Mouse (Mus musculus): ENCODE results near the gene Ing4. TPM values are rescaled to one million over a fixed set of nuclear protein-coding genes. Genes with fewer than 3 reads are reported as not detected.

Gene Ing4
- polyA plus RNA-seq, 1 experiment = 16.1 TPM

- TF ChIP-seq GATA1 (IDR thresholded peaks at IDR 0.05; ENCODE audit: low read length) = no peak
These were observed 30.1 kb upstream of the Ing4 start for GRCm38 (mm10) chr6:125009181-125010073.

- TF ChIP-seq GATA1 (IDR thresholded peaks at IDR 0.05; ENCODE audit: low read length) = no peak
These were observed 21.9 kb upstream of the Ing4 start for GRCm38 (mm10) chr6:125017682-125018081.

- no peak for TF ChIP-seq GATA1 (IDR thresholded peaks at IDR 0.05; ENCODE audit: low read length)
These were observed 8.0 kb upstream of the Ing4 start for GRCm38 (mm10) chr6:125031604-125032003.

- TF ChIP-seq GATA1 (IDR thresholded peaks at IDR 0.05; ENCODE audit: low read length) = no peak
These were observed 894 bp upstream of the Ing4 start for GRCm38 (mm10) chr6:125038666-125039065.

- TF ChIP-seq GATA1 (IDR thresholded peaks at IDR 0.05; ENCODE audit: low read length) = no peak
These were observed 429 bp upstream of the Ing4 start for GRCm38 (mm10) chr6:125039131-125039530.

GRCm38 (mm10) chr6:125040221-125040620, 661 bp downstream of the Ing4 start:
- TF ChIP-seq GATA1 (IDR thresholded peaks at IDR 0.05; ENCODE audit: low read length) = no peak

- no peak for TF ChIP-seq GATA1 (IDR thresholded peaks at IDR 0.05; ENCODE audit: low read length)
These were observed 1.5 kb downstream of the Ing4 start for GRCm38 (mm10) chr6:125041047-125041446.

GRCm38 (mm10) chr6:125042081-125042480, 2.5 kb downstream of the Ing4 start:
- TF ChIP-seq GATA1 (IDR thresholded peaks at IDR 0.05; ENCODE audit: low read length) = no peak

- TF ChIP-seq GATA1 (IDR thresholded peaks at IDR 0.05; ENCODE audit: low read length) = no peak
These were observed 7.1 kb downstream of the Ing4 start for GRCm38 (mm10) chr6:125046691-125047090.

- no peak for TF ChIP-seq GATA1 (IDR thresholded peaks at IDR 0.05; ENCODE audit: low read length)
These were observed 10.1 kb downstream of the Ing4 start, which contains the start of gene Acrbp for GRCm38 (mm10) chr6:125049678-125050077. Gene Acrbp (plus strand): TSS chr6:125049689.

GRCm38 (mm10) chr6:125051237-125051636, 11.7 kb downstream of the Ing4 start:
- TF ChIP-seq GATA1 (IDR thresholded peaks at IDR 0.05; ENCODE audit: low read length) = no peak

GRCm38 (mm10) chr6:125061493-125061892, 21.9 kb downstream of the Ing4 start:
- no peak for TF ChIP-seq GATA1 (IDR thresholded peaks at IDR 0.05; ENCODE audit: low read length)

GRCm38 (mm10) chr6:125062511-125062910, 23.0 kb downstream of the Ing4 start:
- TF ChIP-seq GATA1 (IDR thresholded peaks at IDR 0.05; ENCODE audit: low read length) = no peak

GRCm38 (mm10) chr6:125063906-125064305, 24.3 kb downstream of the Ing4 start:
- TF ChIP-seq GATA1 (IDR thresholded peaks at IDR 0.05; ENCODE audit: low read length) = no peak

GRCm38 (mm10) chr6:125067571-125067995, 28.0 kb downstream of the Ing4 start, which contains the start of gene Lpar5:
Gene Lpar5 (plus strand): TSS chr6:125067920.
- no peak for TF ChIP-seq GATA1 (IDR thresholded peaks at IDR 0.05; ENCODE audit: low read length)

- peak; percentile 70 for TF ChIP-seq GATA1 (IDR thresholded peaks at IDR 0.05; ENCODE audit: low read length)
These were observed 31.8 kb downstream of the Ing4 start for GRCm38 (mm10) chr6:125071170-125071895.
